Mouse (Mus musculus): Measurements from ENCODE around the gene Tmem108.

Tmem108 gene

DNA sequence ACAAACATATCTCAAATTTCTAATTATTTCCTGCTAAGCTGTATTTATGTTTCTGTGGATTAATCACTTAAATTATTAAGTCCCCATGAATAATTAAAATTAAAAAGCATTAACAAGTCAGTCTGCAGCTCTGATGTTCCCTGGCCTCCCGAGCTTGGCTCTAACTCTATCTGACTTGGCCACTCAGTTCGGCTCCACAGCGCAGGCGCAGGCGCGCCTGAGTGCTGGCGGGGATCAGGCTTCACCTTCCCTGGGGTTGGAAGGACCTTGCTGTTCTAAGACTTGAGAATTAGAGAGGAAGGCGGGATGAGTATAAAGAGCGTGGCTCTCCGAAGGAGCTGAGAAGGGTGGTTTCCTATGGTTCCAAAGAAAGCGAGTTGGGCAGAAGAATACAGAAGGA lies 41.6 kb downstream of the Tmem108 start:
- no peak for DNase-seq (ENCODE audit: low spot score)

GRCm38 (mm10) chr9:103716002-103716401 lies 45.6 kb downstream of the Tmem108 start:
- DNase-seq (ENCODE audit: low spot score): no peak

DNA sequence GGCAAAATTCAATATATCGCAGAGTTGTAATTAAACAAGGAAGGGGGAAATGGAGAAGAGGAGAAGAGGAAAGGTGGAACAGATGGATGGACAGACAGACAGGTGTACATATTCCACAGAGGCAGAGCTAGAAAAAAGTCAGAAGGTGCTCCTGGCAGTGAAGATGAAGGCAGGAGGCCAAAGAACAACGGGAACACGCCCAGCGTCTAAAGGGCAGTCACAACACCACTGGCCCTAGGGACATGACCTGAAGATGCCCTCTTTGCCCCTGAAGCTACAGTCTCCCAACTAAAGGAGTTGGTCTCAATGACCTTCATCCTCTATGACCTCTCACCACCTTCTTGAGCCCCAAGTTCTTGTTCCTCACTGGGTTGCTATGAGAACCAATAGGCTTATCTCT lies 46.3 kb downstream of the Tmem108 start:
- DNase-seq (ENCODE audit: low spot score): no peak

DNA sequence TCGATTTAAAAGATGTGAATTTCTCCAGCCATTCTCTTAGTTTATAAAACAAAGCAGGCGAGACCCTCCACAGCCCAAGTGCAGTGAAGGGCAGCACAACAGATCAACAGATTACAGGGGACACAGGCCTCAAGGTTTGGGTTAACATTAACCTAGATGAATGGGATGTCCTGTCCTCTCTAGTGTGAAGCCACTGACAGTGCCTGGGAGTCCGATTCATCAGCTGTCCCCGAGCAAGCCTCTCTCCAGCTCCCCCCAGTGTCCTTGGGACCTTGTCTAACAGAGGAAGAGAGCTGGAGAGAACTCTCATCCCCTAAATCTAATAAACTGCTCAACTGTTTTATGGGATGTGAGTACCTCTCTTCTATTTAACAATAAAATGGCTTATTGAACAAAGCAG lies 48.4 kb downstream of the Tmem108 start:
- DNase-seq (ENCODE audit: low spot score): no peak

- DNase-seq (ENCODE audit: low spot score): no peak
These were observed 48.9 kb downstream of the Tmem108 start for GRCm38 (mm10) chr9:103712711-103713110.

DNA sequence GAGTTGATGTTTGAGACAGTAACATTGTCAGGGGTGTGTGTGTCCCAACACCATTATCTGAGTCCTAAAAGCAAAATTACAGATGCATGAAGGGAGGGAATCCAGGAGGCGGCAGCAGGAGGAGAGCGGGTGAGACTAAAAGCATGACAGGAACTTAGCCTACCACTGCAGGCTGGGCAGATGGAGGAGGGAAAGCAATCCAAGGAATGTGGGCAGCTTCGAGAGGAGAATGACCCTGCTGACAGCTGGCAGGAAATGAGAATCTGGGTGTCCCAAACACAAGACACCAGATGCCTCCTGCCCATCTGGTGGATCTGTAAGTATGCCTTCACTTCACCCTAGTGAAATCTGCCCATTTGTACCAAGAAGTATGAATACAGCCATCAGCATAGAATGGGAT lies 51.9 kb downstream of the Tmem108 start:
- DNase-seq (ENCODE audit: low spot score): no peak

DNA sequence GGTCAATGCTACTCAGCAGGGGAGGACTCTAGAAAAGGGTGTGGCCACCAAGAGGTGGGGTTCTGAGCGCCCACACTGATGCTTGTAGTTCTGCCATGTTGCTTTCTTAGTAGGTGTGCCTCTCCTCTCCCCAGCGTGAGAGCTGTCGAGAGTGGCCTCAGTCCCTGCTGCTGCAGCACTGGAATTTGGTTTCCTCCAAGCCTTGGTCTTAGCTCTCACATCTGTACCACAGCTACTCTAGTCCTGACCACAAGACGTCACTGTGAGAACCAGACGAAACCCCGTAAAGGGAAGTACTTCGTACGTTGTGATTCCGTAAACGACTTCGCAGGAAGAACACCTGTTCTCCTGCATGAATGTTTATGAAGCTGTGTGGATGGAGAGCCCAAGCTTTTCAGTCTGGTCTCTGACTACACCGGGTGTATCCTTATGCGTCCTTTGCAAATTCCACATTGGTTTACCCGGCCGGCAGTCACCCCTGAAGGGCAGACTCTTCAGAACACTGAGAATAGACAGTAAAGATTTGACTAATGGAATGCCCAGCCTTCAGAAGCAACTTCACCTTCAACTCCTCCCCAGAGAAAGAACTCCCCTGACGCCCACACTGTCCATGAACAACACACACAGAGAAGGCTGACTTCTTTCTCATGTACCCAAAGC lies 53.0 kb downstream of the Tmem108 start:
- DNase-seq (ENCODE audit: low spot score): no peak

DNA sequence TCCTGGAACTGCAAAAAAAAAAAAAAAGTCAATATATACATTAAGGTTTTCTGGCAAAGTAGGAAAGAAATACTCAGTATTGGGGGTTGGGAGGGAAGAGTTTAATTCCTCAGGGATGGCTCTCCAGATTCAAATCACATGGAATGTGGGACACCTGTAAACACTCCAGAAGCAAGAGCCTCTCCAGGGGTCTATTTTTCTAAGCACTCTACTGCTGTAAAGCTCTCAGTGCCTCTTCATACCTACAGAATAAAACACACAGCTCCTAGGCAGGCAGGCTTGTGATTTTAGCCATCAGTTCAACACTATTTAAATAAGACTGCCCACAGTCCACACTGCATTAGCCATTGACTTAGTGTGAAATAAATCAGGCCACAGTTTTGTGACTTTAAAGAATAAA lies 53.8 kb downstream of the Tmem108 start:
- DNase-seq (ENCODE audit: low spot score): no peak

- DNase-seq (ENCODE audit: low spot score): no peak
These were observed 54.4 kb downstream of the Tmem108 start for GRCm38 (mm10) chr9:103707000-103707790.

GRCm38 (mm10) chr9:103705717-103706116 lies 55.9 kb downstream of the Tmem108 start:
- DNase-seq (ENCODE audit: low spot score): no peak

GRCm38 (mm10) chr9:103703014-103703413 lies 58.6 kb downstream of the Tmem108 start:
- DNase-seq (ENCODE audit: low spot score): no peak

DNA sequence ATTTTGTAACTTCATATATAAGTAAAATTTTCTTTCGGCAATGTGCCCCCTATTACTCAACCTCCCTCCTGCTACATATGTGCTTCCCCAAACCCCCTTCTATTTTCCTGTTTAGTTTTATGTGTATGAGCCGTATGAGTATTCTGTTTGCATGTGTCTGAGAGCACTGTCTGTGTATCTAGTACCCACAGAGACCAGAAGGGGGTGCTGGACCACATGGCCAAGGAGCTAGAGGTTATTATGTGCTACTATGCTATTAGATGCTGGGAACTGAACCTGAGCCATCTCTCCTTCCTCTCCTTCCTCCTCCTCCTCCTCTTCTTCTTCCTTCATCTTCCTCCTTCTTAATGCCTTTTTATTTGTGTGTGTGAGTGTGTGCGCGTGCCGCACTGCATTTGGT lies 59.2 kb downstream of the Tmem108 start:
- DNase-seq (ENCODE audit: low spot score): no peak

- no peak for DNase-seq (ENCODE audit: low spot score)
These were observed 60.2 kb downstream of the Tmem108 start for GRCm38 (mm10) chr9:103701448-103701847.

- DNase-seq (ENCODE audit: low spot score): no peak
These were observed 61.4 kb downstream of the Tmem108 start for GRCm38 (mm10) chr9:103700240-103700639.

DNA sequence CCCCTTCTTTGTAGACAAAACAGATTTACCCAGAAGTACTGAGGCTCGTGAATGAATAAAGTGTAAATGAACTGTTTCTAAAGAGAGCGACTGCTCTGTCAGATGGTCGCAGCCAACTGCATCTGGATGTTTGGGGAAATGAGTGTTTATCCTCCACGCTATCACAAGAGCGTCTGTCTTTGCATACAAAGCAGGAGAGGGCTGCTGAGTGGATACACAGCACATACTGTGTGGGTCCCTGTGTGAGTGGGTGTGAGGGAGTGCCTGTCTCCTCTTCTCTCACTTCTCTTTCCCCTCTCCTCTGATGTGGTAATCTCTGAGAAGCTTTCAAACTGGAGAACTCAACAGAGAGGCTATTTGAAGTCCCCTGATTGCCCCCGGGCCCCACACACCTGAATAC lies 64.7 kb downstream of the Tmem108 start:
- DNase-seq (ENCODE audit: low spot score): no peak

- no peak for DNase-seq (ENCODE audit: low spot score)
These were observed 67.8 kb downstream of the Tmem108 start for GRCm38 (mm10) chr9:103693826-103694225.

DNA sequence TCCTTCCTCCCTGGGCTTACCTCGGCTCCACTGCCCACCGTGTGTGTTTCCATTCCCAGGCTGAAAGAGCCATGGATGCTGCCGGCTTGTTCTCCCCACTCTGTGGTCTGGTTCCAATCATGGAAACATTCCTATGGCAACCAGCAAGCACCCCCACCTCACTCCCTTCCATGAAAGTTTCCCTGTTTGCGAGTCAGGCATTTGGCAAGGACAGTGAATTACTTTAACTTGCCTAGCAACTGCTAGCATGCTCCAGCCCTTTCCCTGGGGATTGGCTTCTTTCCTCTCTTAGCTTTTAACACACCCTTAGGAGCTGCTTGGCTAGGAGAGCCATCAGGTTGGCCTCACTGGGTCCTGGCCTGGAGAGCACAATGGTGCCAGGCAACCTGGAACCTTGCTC lies 68.9 kb downstream of the Tmem108 start:
- DNase-seq (ENCODE audit: low spot score): no peak

DNA sequence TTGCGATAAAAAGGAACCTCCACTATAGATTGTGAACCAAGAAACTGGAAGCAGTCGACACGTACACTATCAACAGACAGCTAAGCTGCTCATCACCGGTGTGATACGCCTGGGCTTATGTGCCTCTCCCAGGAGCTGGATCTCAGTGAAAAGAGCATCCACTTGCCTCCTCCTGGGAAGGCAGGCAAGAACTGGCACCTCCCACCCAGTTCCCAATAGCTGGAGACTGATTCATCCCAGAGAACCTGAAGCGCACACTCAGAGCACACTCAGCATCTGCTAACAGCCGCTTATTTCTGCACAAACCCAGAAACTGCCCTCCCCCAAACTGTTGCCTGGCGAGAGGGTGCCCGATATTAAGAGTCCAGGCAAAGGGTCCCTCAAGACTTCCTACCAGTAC lies 69.8 kb downstream of the Tmem108 start:
- no peak for DNase-seq (ENCODE audit: low spot score)

DNA sequence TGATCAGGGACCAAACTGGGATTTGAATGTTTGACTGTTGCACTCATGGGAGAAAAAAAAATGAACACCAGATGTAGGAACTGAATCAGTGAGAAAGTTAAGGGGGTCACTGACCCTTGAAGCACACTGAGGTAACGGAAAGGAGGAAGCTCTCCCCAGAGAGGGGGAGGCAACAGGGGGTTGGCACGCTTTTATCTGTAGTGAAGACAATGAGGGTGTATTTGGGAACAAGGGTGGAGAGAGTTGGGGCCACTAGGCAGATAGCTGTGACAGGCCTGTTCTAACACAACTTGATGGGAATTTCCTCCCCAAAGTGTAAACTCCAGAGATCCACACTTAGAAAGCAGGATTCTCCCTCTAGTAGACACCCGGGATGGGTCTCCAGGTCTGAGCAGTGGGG lies 71.2 kb downstream of the Tmem108 start:
- no peak for DNase-seq (ENCODE audit: low spot score)

- no peak for DNase-seq (ENCODE audit: low spot score)
These were observed 71.9 kb downstream of the Tmem108 start for GRCm38 (mm10) chr9:103689697-103690096.

DNA sequence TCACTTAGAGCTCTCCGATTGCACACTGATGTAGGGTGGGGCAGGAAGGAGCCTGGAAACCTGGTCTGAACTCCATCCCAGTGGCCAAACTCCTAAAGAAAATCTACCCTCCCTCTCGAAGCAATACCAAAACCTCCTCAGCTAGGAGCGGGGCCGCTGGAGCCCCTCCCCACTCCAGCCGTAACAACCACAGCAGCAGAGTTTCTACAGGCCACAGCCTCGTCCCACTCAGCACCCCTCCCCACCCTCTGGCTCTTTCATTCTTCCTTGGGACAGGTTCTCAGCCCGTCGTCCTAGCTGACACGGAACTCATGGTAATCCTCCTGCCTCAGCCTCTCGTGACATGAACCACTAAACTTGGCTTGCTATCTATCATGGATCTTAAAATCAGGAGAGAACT lies 72.6 kb downstream of the Tmem108 start:
- DNase-seq (ENCODE audit: low spot score): no peak

GRCm38 (mm10) chr9:103687130-103687529 lies 74.5 kb downstream of the Tmem108 start:
- no peak for DNase-seq (ENCODE audit: low spot score)

DNA sequence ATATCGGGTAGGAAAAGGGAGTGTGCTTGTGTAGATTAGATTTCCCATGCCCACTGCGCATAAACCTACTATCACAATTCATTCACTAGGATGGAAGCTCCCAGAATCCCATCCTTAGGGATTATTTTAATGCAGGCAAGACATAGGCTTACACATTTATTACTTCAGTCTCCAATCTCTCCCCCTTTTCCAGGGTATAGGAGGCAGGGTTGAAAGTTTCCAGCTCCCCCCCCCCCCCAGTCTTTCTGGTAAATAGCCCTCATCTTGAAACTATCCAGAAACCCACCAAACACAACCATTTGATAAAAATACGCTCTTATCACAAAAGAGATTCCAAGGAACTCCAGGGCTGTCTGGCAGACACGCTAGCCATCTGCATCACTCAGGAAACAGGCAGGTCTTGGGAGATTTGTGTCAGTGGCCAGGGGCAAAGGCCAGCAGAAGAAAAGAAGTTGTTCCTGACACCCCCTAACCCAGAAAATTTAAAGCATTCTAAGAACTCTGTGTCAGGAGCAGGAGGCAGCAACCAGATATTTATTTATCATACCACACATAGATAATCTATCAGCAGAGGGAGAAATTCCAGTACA lies 79.8 kb downstream of the Tmem108 start:
- DNase-seq (ENCODE audit: low spot score): no peak

All from urinary bladder, postnatal 14 days (tissue).